Mouse (Mus musculus) limb, embryonic 15.5 days (tissue): ENCODE data around the gene Stk24. TPM values are rescaled to one million over a fixed set of nuclear protein-coding genes. Genes with fewer than 3 reads are reported as not detected.

Experiments
- ATAC-seq: fragments of 200-750 bp; cut with Nextera tagmentation; 2 replicates; pipeline ENCODE4 v1.8.0; 2017; ENCODE audit warnings: low read depth, moderate TSS enrichment; ENCODE audit not compliant: insufficient number of reproducible peaks, low FRiP score, low TSS enrichment
- H3K27ac ChIP-seq: fragments of 300-500 bp; sonication (generic); 2 replicates; pipeline ENCODE4 v1.5.1; 2015; ENCODE audit warnings: moderate library complexity, mild to moderate bottlenecking, inconsistent platforms
- H3K27me3 ChIP-seq: fragments of 300-500 bp; sonication (generic); 2 replicates; pipeline ENCODE4 v1.6.1; 2015; ENCODE audit warnings: inconsistent platforms
- H3K36me3 ChIP-seq: fragments of 300-500 bp; sonication (generic); 2 replicates; pipeline ENCODE4 v1.6.1; 2015; ENCODE audit warnings: inconsistent platforms
- H3K4me1 ChIP-seq: fragments of 300-500 bp; sonication (generic); 2 replicates; pipeline ENCODE4 v1.6.1; 2015; ENCODE audit warnings: inconsistent platforms
- H3K4me2 ChIP-seq: fragments of 300-500 bp; sonication (generic); 2 replicates; pipeline ENCODE4 v1.6.1; 2015; ENCODE audit warnings: mild to moderate bottlenecking, inconsistent platforms
- H3K4me3 ChIP-seq: fragments of 300-500 bp; sonication (generic); 2 replicates; pipeline ENCODE4 v1.5.1; 2015; ENCODE audit warnings: mild to moderate bottlenecking, inconsistent platforms
- H3K9ac ChIP-seq: fragments of 300-500 bp; sonication (generic); 2 replicates; pipeline ENCODE4 v1.6.1; 2015; ENCODE audit warnings: inconsistent platforms
- H3K9me3 ChIP-seq: fragments of 300-500 bp; sonication (generic); 2 replicates; pipeline ENCODE4 v1.6.1; 2016; ENCODE audit warnings: inconsistent platforms
- WGBS: fragments of 180-500 bp; shearing (Covaris S2); methylation state at CpG from one replicate; pipeline ENCODE4 v1.1.7; 2015; 5-methylcytosine and 5-hydroxymethylcytosine counted together
- polyA plus RNA-seq: library from polyadenylated mRNA; unstranded; fragments of >200 nt; fragmentation: Nextera tagmentation; extraction: Ambion mirVana; gene quantifications from 2 replicates; pipeline ENCODE4 v1.2.1, GENCODE M21; 2015

Stk24 gene
- polyA plus RNA-seq, 1 experiment from 2014 or later, result 42.0 TPM

DNA sequence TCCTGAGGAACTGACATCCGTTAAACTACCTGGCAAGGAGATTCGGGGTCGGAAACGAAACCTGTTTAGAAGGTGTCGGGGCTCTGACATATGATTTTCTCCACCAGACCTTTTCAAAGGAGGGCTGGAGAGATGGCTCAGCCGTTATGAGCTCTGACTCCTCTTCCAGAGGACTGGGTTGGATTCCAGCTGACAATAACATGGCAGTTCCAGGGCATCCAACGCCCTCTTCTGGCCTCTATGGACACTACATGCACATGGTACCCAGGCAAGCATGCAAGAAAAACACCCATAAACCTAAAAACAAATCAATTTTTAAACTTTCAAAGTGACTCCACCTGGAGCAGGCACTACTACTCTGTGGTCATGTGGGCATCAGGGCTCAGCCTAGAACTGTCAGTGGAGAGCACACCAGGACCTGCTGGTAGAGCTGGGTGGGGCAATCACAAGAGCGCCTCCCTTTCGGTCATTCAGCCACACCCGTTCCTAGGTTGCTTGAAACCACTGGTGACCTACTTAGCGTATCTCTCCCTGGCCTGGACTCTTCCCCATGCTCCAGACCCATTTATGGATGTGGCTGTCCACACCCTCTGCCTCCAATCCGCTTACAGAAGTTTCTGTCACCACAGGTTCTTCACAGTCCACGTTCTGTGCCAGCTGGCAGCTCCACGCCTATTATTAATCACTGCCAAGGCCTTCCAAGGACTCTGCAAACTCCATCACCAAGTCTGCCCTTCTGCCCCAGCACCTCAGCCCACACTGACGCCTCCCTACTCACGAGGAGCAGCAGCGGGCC is 18.3 kb downstream of the Stk24 start:
- no peak overlapping the region for H3K4me3 ChIP-seq
- ATAC-seq, result peak; percentile 38; the same call in 1 of the 2 replicates
- H3K9ac ChIP-seq, result no peak overlapping the region
- no peaks in the 10 kb centered on the region for H3K27me3 ChIP-seq
- no peaks in the 10 kb centered on the region for H3K9me3 ChIP-seq
- WGBS, result 80% methylated on average over 17 of the region's 17 CpGs
- peaks cover 71% of the 10 kb centered on the region for H3K4me1 ChIP-seq
- peak overlapping the region; percentile 57 for H3K27ac ChIP-seq
- H3K36me3 ChIP-seq, result no peaks in the 10 kb centered on the region
- H3K4me2 ChIP-seq, result no peak overlapping the region

DNA sequence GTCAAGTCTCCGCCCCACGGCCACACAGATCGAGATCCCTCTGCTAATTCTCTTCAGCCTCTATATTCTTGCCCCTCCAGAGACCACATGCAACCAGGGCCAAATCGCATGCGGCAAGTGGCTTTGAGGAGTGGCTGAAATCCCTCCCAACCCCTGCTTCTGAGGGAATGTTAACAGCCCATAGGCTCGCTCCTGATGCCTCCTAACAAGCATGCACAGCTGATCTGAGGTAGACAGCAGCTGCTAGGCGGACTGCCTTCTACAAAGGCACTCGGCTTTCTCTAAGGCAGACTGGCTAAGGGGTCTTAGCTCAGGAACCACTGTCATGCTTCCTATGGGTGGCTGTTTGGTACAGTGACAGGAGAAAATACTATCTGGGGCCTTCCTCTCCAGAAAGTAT is 20.0 kb downstream of the Stk24 start:
- H3K9me3 ChIP-seq, result no peaks in the 10 kb centered on the region
- H3K36me3 ChIP-seq, result no peaks in the 10 kb centered on the region
- no peak overlapping the region; the same call in 1 of the 2 replicates for H3K27ac ChIP-seq
- no peaks in the 10 kb centered on the region for H3K27me3 ChIP-seq
- H3K9ac ChIP-seq, result no peak overlapping the region
- no peak overlapping the region for H3K4me2 ChIP-seq
- WGBS, result 59% methylated on average over 8 of the region's 8 CpGs
- ATAC-seq, result 0 out of 2 replicates have a peak, but pooled peaks have one; percentile 35
- H3K4me1 ChIP-seq, result peaks cover 64% of the 10 kb centered on the region
- H3K4me3 ChIP-seq, result no peak overlapping the region

DNA sequence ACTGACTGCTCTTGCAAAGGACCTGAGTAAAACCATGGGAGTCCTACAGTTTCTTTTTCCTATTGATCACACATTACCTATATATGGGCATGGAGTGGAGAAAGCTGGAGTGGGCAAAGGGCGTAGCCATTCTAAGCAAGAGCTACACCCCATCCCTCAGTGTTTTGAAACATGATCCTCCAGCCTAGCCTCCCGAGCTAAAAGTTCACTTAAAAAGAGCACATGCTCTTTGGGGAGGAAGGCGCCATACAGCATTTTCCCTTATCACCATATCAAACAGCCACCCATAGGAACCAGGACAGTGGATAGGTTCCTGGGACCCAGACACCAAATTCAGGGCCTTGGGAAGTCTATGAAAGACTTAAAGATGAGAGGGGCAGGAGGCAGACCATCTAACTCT is 20.8 kb downstream of the Stk24 start:
- H3K36me3 ChIP-seq, result no peaks in the 10 kb centered on the region
- no peak overlapping the region for H3K4me3 ChIP-seq
- ATAC-seq, result no peak
- H3K4me1 ChIP-seq, result peaks cover 64% of the 10 kb centered on the region
- H3K4me2 ChIP-seq, result no peak overlapping the region
- 37% methylated on average over 3 of the region's 3 CpGs for WGBS
- H3K9me3 ChIP-seq, result no peaks in the 10 kb centered on the region
- H3K9ac ChIP-seq, result no peak overlapping the region
- H3K27me3 ChIP-seq, result no peaks in the 10 kb centered on the region
- H3K27ac ChIP-seq, result 0 out of 2 replicates have a peak overlapping the region, but pooled peaks have one; percentile 18

DNA sequence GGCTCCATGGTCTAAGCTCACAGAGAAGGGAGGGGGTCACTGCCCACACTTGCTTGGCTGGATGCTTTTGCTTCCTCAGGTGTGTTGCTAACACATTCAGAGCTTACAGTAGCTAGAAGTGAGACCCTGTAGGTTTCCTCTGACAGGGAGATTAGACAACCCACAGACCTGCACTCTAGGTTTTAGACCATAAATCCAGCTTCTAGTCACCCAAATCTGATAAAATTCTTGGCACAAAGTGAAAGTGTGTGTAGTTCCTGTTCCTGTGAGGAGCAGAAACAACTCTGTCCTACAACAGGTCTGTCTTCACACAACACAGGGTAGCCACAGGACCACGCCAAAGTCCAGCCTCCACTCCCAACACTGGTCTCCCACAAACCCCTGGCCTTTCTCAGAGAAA is 21.5 kb downstream of the Stk24 start:
- H3K4me1 ChIP-seq, result peaks cover 68% of the 10 kb centered on the region
- no peak for ATAC-seq

DNA sequence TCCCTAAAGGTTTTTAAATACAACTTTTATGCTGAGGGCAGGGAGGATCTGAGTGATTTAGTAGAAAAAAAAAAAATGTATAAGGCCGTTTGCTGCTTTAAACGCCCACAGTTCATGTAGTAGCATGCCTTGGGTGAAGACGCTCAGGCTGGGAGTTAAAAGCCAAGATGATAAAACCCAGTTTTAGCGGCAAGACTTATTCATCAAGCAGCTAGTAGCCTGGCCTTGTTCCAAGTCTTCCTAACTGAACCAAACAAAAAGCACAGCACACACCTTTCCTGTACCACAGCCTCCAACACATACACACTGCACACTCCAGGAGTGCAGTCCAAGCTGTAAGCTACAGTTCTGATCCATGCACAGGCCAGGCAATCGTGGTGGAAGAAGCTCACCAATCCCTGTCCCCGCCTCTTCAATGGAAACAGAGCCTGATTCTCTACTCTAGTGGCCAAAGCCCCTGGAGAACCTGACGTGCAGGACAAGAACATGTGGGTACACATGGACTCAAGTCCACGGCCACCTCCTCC is 23.4 kb downstream of the Stk24 start:
- 49% methylated on average over 8 of the region's 8 CpGs for WGBS
- ATAC-seq, result no peak
- Histone ChIP-seq H3K4me2 (no peak overlapping the region), H3K4me1 (peaks cover 57% of the 10 kb centered on the region), H3K4me3 (no peak overlapping the region), H3K36me3 (no peaks in the 10 kb centered on the region), H3K9me3 (no peaks in the 10 kb centered on the region), H3K9ac (no peak overlapping the region), H3K27ac (peak overlapping the region; percentile 63), H3K27me3 (no peaks in the 10 kb centered on the region)

More for the DNA sequence above, 21.5 kb downstream of the Stk24 start:
- no peak overlapping the region for H3K4me2 ChIP-seq
- H3K27me3 ChIP-seq, result no peaks in the 10 kb centered on the region
- 71% methylated on average over 1 of the region's 1 CpGs for WGBS
- no peak overlapping the region for H3K27ac ChIP-seq
- no peak overlapping the region for H3K9ac ChIP-seq
- H3K9me3 ChIP-seq, result no peaks in the 10 kb centered on the region
- no peaks in the 10 kb centered on the region for H3K36me3 ChIP-seq
- H3K4me3 ChIP-seq, result no peak overlapping the region

DNA sequence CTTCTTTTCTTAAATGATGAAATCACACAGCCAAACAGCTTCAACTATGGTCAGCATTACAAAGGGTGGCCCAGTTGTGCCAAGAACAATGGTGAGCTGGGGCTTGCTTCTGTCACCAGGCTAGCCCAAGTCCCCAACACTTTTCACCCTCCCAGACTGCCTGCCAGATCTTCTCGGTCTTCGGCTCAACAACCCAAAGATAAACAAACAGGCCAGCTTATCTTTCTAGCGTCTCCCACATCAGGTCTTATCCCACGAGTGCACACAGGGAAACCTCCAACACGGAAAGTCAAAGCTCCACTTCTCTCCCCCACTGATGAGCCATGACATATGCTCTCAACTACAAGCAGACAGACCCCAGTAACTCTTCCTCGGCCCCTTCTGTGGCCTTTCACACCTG is 24.1 kb downstream of the Stk24 start:
- H3K4me3 ChIP-seq, result no peak overlapping the region
- H3K36me3 ChIP-seq, result no peaks in the 10 kb centered on the region
- no peak overlapping the region for H3K27ac ChIP-seq
- peaks cover 51% of the 10 kb centered on the region for H3K4me1 ChIP-seq
- no peaks in the 10 kb centered on the region for H3K9me3 ChIP-seq
- no peak overlapping the region for H3K4me2 ChIP-seq
- no peaks in the 10 kb centered on the region for H3K27me3 ChIP-seq
- no peak for ATAC-seq
- no peak overlapping the region for H3K9ac ChIP-seq
- 49% methylated on average over 6 of the region's 6 CpGs for WGBS

DNA sequence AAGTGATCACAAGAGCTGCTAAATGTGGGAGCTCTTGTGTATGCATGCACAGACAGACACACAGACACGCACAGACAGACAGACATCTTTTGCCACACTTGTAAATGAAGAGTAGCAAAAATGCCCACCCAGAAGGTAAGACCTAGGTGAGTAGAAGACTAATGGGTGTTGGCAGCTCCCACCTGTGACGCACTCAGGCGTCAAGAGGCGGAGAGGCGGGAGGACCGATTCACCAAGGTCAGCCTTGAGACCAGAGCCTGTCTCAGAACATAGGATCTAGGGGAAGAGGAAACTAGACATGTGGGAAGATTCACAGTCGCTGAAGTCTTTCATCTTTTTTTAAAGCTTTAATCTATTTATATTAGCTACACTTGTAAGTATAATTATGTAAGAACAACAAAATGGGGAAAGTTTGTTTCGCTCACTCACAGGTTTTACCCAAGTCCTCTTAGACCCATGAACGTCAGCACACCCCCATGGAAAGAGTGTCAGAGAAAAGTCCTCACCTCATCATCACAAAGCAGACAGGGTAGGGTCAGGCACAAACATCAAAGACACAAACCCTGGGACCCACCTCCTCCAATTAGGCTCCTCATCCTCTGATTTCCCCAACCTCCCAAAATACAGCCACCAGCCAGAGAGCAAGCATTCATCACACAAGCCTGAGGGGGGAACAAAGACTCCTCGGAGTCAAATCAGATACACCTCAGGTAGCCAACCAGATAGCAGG is 26.0 kb downstream of the Stk24 start:
- ATAC-seq, result no peak
- peaks cover 49% of the 10 kb centered on the region for H3K4me1 ChIP-seq

DNA sequence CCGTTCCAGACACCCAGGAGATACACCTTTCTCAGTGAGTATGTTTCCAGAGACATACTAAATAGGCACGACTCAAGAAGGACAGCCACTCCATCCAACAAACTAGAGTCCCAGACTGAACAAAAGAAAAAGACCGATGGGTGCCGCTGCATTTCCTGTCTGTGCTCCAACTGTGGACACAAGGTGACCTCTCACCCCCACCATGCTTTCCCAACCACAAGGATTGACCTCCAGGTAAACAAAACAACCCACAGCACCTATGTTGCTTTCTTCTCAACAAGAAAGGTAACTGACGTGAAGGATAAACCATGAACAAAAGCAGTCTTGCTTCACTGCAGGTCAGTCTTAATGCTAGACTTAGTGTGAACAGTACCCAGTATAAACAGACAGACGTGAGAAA is 27.1 kb downstream of the Stk24 start:
- Histone ChIP-seq H3K36me3 (no peaks in the 10 kb centered on the region), H3K4me3 (no peak overlapping the region), H3K4me1 (peaks cover 51% of the 10 kb centered on the region), H3K9me3 (no peaks in the 10 kb centered on the region), H3K27me3 (no peaks in the 10 kb centered on the region), H3K27ac (no peak overlapping the region), H3K9ac (no peak overlapping the region), H3K4me2 (no peak overlapping the region)
- ATAC-seq, result no peak
- WGBS, result 86% methylated on average over 6 of the region's 6 CpGs

More for the DNA sequence above, 26.0 kb downstream of the Stk24 start:
- H3K9ac ChIP-seq, result no peak overlapping the region
- H3K4me2 ChIP-seq, result no peak overlapping the region
- H3K36me3 ChIP-seq, result no peaks in the 10 kb centered on the region
- H3K27ac ChIP-seq, result no peak overlapping the region
- WGBS, result 79% methylated on average over 10 of the region's 10 CpGs
- no peaks in the 10 kb centered on the region for H3K27me3 ChIP-seq
- no peak overlapping the region for H3K4me3 ChIP-seq
- no peaks in the 10 kb centered on the region for H3K9me3 ChIP-seq

DNA sequence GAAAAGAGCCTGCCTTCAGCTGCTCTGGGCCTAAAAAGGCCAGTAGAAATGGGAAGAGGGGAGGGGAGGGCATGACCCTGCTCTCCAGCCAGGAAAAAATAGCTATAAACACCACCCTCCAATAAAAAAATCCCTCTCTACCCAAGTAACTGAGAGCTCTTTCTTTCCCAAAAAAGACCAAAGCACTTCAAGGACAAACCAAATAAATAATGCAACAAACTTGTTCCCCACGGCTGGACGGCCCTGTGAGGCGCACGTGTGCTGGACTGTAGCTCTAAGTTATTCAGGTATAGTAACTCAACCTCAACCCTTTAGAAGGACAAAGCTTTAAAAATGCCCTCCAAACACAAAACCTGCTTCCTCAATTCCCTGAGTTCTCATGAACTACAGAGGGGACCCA is 28.1 kb downstream of the Stk24 start:
- H3K36me3 ChIP-seq, result no peaks in the 10 kb centered on the region
- no peak overlapping the region for H3K4me3 ChIP-seq
- WGBS, result 65% methylated on average over 4 of the region's 4 CpGs
- no peak for ATAC-seq
- no peaks in the 10 kb centered on the region for H3K27me3 ChIP-seq
- H3K4me1 ChIP-seq, result peaks cover 52% of the 10 kb centered on the region
- no peaks in the 10 kb centered on the region for H3K9me3 ChIP-seq
- H3K4me2 ChIP-seq, result no peak overlapping the region
- no peak overlapping the region for H3K27ac ChIP-seq
- no peak overlapping the region for H3K9ac ChIP-seq

DNA sequence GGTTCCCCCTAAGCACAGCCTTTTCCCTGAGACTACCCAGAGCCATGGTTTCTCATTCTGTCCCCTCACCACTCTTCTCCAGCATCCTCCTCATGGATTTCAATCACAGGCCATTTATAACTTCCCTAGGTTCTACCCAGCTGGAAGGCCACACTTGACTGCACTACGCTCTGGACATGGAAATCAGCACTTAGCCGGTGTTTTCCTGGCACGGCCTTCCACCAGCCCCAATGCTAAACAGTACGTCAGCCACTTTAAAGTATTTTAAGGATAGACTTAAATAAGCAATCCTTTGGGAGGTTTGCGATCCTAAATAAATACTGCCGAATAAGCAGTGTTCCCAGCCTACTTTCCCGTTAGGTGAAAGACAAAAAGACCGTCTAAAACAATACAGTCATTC is 29.8 kb downstream of the Stk24 start:
- H3K9me3 ChIP-seq, result no peaks in the 10 kb centered on the region
- peaks cover 54% of the 10 kb centered on the region for H3K4me1 ChIP-seq
- H3K4me2 ChIP-seq, result no peak overlapping the region
- H3K36me3 ChIP-seq, result no peaks in the 10 kb centered on the region
- H3K4me3 ChIP-seq, result no peak overlapping the region
- H3K27ac ChIP-seq, result no peak overlapping the region
- H3K9ac ChIP-seq, result no peak overlapping the region
- no peaks in the 10 kb centered on the region for H3K27me3 ChIP-seq
- no peak for ATAC-seq
- WGBS, result 73% methylated on average over 8 of the region's 8 CpGs

DNA sequence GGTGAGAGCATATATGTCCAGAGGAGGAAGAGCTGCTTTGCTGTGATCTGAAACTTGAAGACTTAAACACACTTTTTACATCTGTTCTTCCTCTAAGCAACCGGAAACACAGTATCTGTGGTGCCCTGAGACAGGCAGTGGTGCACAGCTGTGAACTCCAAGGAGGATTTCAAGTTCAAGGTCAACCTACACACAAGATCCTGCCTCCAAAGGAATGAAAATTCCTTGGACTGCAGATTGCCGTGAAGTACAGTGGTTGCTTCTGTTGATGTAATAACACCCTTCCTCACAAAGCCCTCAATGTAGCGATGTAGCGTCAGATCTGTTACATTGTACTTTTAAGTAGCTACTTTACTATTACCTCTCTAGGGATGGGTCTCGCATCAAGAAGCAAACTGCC is 30.5 kb downstream of the Stk24 start:
- H3K4me2 ChIP-seq, result no peak overlapping the region
- 71% methylated on average over 5 of the region's 5 CpGs for WGBS
- H3K4me3 ChIP-seq, result no peak overlapping the region
- H3K27ac ChIP-seq, result no peak overlapping the region
- H3K4me1 ChIP-seq, result peaks cover 57% of the 10 kb centered on the region
- no peaks in the 10 kb centered on the region for H3K36me3 ChIP-seq
- ATAC-seq, result no peak
- H3K9me3 ChIP-seq, result no peaks in the 10 kb centered on the region
- no peaks in the 10 kb centered on the region for H3K27me3 ChIP-seq
- H3K9ac ChIP-seq, result no peak overlapping the region

DNA sequence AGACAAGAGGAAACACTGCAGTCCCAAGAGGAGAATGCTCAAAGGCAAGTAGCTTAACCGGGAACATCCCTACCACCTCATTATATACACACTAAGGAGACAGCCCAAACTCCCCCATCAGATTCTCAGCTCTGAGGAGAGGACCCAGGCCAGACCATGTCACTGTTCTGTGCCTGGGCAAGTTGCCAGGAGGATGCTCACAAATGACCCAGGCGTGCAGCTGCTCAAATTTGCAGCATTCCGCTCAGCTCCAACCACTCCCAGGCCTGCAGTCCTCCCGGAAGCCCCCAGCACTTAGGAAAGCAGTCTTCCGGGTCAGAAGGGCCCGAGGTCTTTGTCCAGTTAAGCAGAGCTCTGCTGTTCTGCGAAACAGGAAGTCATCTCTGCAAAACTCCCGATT is 31.6 kb downstream of the Stk24 start:
- H3K27me3 ChIP-seq, result no peaks in the 10 kb centered on the region
- H3K27ac ChIP-seq, result no peak overlapping the region
- ATAC-seq, result 0 out of 2 replicates have a peak, but pooled peaks have one; percentile 26
- WGBS, result 38% methylated on average over 8 of the region's 8 CpGs
- no peak overlapping the region for H3K4me2 ChIP-seq
- H3K4me1 ChIP-seq, result peaks cover 53% of the 10 kb centered on the region
- H3K4me3 ChIP-seq, result no peak overlapping the region
- no peak overlapping the region for H3K9ac ChIP-seq
- no peaks in the 10 kb centered on the region for H3K9me3 ChIP-seq
- no peaks in the 10 kb centered on the region for H3K36me3 ChIP-seq
